Mouse (Mus musculus): ENCODE results near the gene Gyg.

Gyg gene

DNA sequence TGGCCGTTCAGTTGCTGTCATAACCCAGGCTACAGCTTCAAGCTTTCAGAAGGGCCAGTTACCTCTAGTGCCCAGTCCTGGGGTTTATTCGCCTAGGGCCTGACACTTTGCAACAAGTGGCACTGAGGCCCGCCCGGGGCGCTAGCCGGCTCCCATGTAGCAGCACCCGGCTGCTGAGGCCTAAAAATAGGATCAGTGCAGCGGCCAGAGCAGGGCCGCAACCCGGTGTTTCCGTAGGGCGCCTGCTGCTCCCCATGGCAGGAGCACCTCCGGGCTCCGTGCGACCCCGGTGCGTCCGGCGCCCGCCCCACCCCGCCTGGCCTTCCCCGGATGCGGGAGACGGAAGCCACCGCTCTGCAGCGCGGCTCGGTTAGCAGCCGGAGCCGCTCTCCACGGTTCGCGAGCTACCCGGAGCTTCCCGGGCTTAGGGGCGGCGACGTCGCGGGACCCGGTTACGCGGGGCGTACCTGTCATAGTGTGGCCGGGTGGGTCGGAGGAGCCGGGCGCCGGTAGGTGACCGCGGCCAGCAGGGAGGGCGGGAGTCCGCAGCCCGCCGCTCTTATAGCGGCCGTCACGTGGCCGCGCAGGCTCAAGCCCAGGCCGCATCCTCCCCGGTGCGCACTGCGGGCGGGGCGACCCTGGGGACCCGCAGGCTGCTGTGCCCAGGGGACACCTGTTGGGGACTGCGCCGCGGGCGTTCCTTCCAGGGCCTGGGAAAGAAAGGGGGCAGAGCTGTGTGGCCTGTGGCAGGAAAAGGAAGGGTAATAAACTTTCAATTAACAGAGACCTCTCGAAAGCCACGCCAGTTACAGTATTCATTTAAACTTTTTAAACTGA lies at the start of gene Gyg:
Gene Gyg (minus strand): TSS at position 787 of the 837 bp plus-strand sequence.
- peak; percentile 48 for DNase-seq (ENCODE audit: low spot score)

DNA sequence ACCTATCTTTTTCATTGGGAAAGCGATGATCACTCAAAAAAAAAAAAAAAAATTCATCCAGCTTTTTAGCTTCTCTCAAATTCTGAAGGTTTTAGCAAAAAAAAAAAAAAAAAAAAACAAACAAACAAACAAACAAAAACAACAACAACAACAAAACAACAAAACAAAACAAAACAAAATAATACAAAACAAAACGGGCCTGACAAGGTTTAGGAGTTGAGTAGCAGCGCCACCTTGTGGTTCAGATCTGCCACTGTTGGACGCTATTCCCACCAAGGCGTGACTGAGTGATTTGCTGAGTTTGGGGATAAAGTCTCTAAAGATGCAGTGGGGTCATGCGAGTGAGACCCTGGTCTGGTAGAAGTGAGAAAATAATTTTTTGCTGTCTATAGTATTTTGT lies 43.8 kb upstream of the Gyg start:
- peak; percentile 52 for DNase-seq (ENCODE audit: low spot score)

DNA sequence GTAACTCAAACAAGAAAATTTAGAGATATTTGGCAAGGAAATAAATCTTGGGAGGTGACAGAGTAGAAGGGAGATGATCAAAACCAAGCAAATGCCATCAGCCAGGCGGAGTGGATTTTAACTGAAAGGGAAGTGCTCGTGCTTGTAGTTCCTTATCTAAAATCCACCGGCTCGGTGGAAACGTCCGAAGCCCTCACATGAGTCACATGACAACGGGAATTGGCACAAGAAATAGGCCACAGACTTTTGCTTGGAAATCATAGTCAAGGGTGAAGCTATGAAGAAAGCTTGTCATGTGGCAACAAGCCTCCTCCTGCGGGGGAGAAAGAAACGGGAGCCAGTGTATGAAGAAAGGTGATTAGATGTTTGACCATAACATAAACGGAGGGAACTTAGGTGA lies 42.8 kb upstream of the Gyg start:
- no peak for DNase-seq (ENCODE audit: low spot score)

DNA sequence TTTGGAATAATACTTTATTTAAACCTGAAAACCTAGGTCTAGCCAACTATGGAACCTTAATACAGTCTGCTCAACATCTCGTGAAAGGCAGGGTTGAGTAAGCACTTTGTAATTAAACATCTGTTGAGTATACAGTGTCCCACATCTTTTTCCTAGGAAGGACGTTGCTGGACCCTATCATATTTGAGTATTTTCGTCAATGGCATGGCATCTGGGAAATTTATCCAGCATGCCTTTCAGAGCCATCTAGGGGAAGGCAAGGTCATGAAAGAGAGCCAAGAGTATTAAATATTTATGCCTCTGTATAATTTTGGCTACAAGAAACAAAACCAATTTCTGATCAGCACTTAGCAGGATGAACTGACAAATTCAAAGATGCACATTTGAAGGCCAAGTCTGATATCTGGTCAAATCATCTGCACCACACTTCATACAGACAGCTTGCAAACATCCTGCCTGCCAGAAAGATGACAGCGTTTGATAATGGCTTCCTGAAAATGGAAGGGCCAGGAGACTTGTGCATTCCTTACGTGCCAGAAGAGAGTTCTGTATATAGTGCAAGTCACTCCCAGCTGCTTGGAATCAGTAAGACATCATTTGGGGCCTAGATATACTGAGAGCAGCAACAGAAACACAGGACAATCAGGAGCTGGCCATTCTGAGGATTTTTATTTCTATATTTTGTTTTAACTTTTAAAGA lies 34.0 kb upstream of the Gyg start:
- DNase-seq (ENCODE audit: low spot score), result no peak

DNA sequence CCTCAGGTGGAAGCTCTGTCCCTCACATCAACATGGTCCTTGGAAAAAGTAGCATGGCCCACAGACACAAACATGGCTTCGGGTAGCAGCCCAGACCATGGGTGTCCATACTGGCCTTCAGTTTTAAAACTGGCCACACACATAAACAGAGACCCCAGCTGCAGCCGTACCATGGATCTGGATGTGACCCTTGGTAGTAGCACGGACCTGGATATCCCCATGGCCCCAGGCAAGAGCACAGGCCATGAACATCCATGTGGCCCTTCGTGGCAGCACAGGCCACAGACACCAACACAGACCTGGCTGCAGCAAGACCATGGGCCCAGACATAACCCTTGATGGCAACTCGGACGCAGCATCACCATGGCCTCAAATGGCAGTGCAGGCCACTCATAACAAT lies 17.3 kb upstream of the Gyg start:
- DNase-seq (ENCODE audit: low spot score), result no peak

DNA sequence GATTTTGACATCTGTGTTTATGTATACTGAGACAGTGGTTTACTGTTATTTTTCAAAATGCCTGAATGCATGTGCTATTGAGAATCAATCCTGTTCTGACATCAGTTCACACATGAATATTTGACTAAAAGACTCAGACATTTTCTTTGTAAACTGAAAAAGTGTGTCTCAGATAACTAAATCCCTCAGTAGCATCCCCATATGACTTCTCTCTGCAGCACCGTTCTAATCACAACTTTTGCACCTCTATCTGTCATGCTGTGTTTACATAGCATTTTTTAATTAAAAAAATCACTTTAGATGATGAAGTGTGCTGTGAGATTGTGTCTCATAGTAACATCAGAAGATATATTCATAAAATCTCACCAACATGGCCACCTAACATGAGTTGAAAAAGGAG lies 12.4 kb upstream of the Gyg start:
- DNase-seq (ENCODE audit: low spot score), result no peak

DNA sequence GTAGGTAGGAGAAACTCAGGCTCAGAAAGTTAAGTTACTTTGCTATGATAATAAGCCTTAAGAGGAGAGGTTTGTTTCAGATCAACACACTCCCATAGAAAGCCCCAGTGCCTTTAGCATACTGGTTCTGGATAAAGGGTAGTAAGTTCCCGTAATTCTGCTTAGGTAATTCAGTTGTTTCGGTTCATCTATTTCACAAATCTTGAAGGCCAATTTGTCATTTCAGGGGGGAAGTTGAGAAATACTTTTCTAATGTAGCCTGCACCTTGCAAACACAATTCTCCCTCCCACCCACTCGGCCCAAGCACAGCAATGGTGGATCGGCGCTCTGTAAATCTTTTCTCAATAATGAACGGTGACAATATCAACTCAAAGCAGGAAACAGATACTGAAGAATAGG lies 359 bp upstream of the Gyg start:
- DNase-seq (ENCODE audit: low spot score), result no peak

DNA sequence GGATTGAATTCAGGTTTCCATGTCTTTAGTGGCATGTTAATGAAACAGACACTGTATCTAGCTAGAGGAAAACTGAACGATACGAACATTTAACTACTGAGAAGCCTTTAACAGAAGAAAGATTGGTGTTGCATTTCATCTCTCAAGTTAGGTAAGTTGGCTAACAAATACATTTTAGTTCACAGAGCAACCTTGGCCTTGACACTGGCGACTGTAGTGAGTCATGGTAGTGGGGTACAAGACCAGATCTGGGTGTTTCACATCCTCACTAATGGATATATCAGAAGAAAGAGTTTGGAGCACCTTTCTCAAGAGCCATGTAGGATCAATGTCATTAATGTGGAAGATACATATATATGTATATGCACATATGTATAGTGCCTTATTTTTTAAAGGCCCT lies 3.5 kb downstream of the Gyg start:
- DNase-seq (ENCODE audit: low spot score), result no peak

DNA sequence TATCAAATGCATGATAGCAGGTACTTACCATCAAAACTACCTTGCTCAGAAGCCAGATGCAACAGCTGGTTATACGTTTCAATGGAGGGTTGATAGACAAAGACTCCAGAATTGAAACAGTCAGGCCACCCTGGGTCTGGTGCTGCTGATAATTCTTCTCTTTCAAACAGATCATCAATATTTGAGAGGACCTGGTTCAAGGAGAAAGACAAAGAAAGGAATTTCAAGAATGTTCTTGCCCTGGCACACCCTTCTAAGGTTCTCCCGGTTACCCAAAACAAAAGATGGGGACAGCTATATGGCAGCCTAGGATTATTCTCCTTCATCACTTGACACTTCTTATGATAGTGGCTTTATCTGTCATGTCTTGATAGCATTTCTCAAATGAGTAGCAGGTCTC lies 4.6 kb downstream of the Gyg start:
- DNase-seq (ENCODE audit: low spot score), result no peak

DNA sequence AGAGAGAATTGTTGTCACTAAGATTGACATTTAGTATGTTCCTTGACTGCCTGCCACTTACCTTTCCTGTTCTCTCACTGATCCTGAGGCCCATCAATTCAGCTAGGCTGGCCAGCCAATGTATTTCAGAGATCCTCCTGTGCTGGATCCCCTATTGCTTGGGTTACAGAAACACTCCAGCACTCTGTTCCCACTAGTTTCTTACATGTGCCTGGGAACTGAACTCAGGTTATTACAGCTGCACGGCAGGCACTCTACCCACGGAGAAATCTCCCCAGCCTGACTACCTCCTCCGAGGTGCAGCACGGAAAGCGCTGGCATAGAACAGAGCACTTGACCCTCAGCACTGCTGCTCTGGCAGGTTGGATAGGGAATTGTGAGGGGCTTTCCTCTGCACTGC lies 7.5 kb downstream of the Gyg start:
- DNase-seq (ENCODE audit: low spot score), result no peak

DNA sequence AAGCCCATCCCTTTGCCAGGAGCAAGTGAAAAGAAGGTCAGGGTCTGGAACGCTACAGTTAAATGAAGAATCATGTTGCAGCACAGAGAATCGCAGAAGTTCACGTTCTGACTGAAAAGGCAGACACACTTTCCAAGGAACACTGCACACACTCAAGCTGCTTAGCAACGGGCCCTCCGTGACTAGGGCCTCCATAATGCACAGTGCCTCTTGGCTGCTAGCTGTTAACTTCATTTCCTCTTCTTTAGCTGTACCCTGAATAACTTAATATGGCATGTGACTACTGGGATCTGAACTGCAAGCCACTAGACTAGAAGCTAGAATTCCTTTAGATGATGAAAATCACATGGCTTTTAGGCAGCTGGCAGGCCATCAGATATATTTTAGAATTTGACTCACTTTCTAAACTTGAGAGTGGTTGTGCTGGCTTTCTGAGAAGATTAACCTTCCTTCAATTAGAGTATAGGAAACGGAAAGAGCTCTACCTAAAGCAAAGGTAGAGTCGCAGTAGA lies 8.2 kb downstream of the Gyg start:
- DNase-seq (ENCODE audit: low spot score), result no peak

DNA sequence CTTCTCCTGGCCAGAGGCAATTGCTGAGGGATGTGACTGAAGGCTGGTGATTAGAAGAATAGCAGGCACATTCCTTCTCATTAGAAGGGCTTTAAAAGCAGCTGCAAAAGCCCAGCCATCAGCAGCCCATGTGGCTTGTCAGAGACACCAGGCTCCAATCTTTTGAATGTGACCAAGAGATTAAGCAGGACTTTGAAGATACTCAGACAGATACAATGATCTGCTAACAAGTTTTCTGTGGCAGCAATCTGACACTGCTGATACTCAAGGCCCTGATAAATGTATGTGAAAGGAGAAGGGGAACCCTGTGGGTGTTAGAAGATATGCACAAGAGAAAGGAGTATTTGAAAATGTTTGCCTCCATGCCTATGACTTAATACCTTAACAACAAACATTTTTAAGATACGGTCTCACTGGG lies 9.4 kb downstream of the Gyg start:
- DNase-seq (ENCODE audit: low spot score), result no peak

DNA sequence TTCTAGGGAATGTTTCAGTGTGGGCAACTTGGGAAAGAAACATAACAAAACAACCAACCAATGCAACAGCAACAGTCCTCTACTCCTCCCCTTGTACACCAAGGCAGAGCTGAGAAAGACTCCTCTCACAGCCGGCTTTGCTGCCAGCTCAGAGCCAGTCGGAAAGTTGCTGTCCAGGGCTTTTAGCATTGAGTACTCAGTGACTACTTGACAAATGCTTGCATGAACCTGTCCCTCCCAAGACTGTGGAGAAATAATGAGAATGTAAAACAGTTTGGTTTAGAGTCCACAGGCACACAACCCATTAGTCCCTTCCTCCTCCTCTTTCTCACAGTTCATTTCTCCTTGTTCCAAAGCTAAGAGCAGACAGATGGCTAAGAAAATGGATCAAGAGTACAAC lies 10.7 kb downstream of the Gyg start:
- DNase-seq (ENCODE audit: low spot score), result no peak

DNA sequence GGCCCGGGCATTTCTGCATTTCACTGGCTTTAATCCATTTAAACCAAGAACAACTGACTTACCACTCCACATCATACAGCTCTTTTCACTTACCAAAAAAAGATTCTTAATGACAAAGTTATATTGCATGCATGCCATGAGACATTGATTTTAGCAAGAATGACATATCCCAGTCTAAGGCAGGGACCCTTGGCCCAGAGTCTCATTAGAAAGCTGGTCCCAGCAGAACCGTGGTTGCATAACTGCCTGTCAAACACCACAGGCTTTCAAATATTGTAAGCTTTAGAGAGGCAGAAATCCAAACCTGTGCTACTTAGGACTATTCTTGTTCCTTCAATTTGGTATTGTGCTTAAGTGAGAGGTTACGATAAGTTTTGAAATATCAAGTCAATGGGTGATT lies 11.4 kb downstream of the Gyg start:
- DNase-seq (ENCODE audit: low spot score), result no peak

DNA sequence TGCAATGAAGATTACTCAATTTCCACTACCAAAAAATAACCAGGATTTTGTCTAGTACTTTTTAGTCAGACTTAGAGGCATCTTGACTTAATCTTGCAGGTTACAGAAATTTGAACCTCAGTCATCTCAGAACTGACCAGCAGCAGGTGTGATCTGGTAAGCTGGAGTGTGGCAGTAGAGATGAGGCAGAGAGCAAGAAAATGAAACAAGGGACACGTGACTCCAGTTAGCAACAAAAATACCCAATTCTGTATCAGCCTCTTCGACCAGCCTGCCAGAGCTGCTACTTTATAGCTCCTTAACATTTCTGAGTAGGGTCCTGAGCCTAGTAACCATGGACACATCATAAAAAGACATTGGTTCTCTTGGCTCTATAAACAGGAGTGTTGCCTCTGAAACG lies 12.5 kb downstream of the Gyg start:
- DNase-seq (ENCODE audit: low spot score), result no peak

DNA sequence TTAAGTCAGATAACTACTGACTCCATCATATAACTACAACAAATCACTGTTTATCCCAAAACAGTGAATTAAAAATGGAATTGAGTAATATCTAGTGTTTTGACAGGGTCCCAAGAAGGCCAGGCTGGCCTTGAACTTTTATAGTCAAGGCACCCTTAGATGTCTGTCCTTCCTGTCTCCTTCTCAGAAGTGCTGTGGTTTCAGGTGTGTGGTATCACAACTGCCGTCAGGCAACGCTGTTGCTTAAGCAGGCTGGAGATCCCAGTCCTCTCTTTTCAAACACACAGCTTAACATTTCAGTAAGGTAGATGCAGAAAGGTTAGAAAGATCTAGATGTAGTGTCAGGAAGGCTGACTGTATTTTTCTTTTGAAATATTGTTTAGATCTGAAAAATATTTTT lies 13.0 kb downstream of the Gyg start:
- no peak for DNase-seq (ENCODE audit: low spot score)

DNA sequence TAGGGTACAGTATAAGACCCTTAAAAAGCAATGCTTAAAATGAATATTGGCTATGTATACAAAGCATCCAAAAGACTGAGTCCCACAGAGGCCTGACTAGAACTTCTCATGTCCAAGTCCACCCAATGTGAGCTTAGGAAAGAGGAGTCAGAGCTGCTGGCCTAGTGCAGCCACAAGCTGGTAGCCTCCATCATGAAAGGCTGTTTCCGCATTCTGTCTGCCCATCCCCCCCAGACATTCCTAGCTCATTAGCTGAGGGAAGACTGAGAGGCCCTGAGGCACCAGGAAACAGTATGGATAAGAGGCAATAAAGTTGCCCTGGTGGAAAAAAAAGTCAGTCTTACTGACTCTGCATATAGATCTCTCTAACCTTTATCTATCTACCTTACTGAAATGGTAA lies 13.4 kb downstream of the Gyg start:
- DNase-seq (ENCODE audit: low spot score), result no peak

DNA sequence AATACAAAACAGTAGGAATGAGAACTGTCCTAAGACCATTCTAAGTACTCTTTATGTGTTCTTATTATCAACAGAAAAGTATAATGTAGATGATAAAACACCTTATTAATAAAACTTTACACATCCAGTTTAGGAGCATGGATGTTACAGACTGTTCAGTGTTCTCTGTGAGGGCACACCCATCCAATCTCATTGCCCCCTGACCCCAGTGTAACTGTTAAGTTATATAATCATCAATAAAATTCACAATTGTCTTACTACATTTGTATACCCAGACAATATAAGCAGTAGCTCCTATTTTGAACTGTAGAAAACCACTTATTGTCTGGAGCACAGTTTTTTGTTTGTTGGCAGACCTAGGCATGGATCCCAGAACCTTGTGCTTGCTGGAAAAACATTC lies 13.9 kb downstream of the Gyg start:
- no peak for DNase-seq (ENCODE audit: low spot score)

DNA sequence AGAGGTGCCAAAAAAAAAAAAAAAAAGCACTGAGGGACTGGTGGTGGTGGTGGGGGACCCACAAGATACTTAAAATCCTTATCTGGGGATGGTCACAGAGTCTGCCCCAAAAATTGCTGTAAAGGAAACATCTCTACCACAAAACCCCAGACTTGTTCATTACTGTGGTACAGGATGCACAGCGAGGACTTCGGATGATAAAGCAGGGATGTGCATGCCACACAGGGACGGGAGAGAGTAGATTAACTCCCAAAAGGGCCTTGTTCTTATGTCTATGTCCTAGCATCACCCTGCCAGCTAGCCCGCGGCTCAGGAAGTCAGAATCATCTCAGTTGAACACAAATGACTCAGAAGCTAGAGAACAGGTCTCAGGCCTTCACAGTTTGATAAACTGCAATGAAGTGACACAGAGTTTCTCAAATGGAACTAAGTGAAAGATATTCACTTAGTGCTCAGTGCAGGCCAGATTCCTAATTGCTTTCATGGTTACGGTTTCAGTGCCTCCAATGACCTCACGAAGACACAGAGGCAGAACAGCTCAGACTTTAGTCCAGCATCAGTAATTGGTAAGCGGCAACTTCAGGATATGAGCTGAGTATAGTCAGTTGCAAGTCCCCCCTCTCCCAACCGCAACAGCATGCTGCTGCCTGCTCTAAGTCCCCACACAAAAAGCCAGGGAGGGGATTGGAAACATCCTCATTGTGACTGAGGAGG lies 18.1 kb downstream of the Gyg start:
- DNase-seq (ENCODE audit: low spot score), result no peak

DNA sequence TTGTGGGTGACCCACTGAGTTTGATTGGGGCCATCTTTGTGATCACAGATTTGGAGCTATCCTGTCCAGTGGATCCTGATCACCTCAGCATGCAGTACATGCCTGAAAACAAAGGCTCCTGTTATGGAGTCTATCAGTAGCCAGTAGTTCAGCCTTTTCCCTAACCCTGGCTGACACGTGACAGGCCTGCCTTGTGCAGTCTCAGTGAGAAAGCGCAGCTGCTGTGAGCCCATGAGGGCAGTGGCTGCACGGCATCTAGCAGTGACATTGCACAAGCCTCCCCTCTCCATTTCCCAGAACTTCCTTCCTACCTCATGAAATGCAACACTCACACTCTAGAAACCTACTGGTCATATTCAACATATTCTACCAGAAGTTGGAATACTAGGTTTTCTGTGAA lies 20.6 kb downstream of the Gyg start:
- DNase-seq (ENCODE audit: low spot score), result no peak

DNA sequence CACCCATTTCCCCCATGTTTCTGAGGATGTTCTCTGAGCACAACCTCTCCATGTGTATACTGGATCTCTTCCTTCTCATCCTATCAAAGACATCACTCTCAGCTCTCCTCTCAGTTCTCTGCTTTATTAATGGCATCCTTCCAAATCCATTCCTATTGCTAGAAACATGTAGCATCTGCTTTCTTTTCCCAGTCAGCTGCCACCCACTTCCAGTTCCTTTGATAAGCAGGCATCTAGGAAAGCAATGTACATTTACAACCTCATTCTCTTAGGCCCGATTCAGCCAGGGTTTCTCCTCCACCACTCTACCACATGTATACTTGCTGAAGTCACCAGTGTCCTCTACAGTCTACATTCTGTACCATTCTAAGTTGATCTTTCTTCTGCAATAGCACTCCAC lies 21.4 kb downstream of the Gyg start:
- no peak for DNase-seq (ENCODE audit: low spot score)

DNA sequence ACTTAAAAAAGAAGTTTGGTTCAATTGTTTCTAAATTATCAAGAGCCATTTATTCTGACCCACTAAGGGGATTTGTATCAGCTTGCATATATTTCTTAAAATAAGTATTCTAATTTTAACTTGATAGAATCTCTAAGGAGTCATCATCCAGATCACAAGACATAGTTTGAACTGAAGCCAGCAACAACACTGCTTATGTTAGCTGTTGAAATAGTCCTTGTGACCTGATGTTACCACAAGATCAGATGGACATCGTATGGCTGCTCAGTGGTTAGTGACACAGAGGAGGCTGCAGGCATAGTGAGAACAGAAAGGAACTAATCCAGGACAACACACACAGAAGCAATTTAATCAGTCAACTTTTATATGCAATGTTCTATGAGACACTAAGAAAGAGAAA lies 22.4 kb downstream of the Gyg start:
- no peak for DNase-seq (ENCODE audit: low spot score)

DNA sequence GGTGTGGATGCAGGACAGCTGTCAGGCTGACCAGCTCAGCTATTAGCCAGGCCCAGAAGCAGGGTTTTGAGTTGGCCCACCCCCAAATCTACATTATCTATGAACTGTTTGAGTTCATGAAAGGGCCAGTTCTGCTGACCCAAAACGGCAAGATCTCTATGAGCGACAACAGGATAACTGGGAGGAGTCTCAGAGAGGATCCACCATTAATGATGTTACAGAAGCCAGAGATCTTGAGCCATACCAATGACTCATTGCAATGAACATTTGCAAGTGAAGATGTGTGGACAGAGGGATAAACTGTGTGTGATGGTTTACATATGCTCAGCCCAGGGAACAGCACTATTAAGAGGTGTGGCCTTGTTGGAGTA lies 23.8 kb downstream of the Gyg start:
- no peak for DNase-seq (ENCODE audit: low spot score)
